In genomic region chr8:90887328-90887727, GRCm38 (mm10) we compare ENCODE assay signal across 7 mouse cellular contexts. TPM values are rescaled to one million over a fixed set of nuclear protein-coding genes. Genes with fewer than 3 reads are reported as not detected.
DNase-seq lines count a peak whose midpoint lies in the region; ATAC-seq and TF ChIP-seq lines count a peak whose summit lies in the region.
"Not testable (repeated sequence)": the region's sequence is repeated elsewhere in the genome, so short reads cannot be mapped to it uniquely, and the experiment has no call there.

No protein-coding gene starts in this region.

- H3K4me2 ChIP-seq in embryonic facial prominence, embryonic 13.5 days; hindbrain, embryonic 11.5 days (replicated peaks; ENCODE audit: low read depth, low read length); kidney, embryonic 14.5 days (replicated peaks; ENCODE audit: low read depth, low read length); neural tube, embryonic 15.5 days: not testable (repeated sequence)
- H3K4me2 ChIP-seq in forebrain, postnatal 0 days (ENCODE audit: low read depth) = peak overlapping the region; percentile 27; the same call in 1 of the 2 replicates

- TF ChIP-seq POLR2A in liver, adult 2 months (IDR thresholded peaks at IDR 0.05; ENCODE audit: extremely low read depth, insufficient read depth, low read length) = not testable (repeated sequence)

- peaks cover 10% of the 10 kb centered on the region for H3K79me2 ChIP-seq in liver, adult 2 months (ENCODE audit: control insufficient read depth, insufficient read depth, low read length)
- peaks cover 33% of the 10 kb centered on the region for H3K79me2 ChIP-seq in macrophage (ENCODE audit: inconsistent target)

- not testable (repeated sequence) for TF ChIP-seq CTCF in forebrain, postnatal 0 days (IDR thresholded peaks at IDR 0.05; ENCODE audit: low read depth); liver, adult 2 months (IDR thresholded peaks at IDR 0.05; ENCODE audit: low read depth, low read length)

- ATAC-seq in embryonic facial prominence, embryonic 13.5 days (ENCODE audit: insufficient number of reproducible peaks, insufficient read depth, low FRiP score, low TSS enrichment, low read depth); forebrain, postnatal 0 days; hindbrain, embryonic 11.5 days (ENCODE audit: low FRiP score); kidney, embryonic 14.5 days (ENCODE audit: low FRiP score, low TSS enrichment); neural tube, embryonic 15.5 days (ENCODE audit: low FRiP score): not testable (repeated sequence)

- not testable (repeated sequence) for H3K4me1 ChIP-seq in embryonic facial prominence, embryonic 13.5 days; forebrain, postnatal 0 days (ENCODE audit: insufficient read depth); hindbrain, embryonic 11.5 days (replicated peaks; ENCODE audit: control insufficient read depth, insufficient read depth, low read length); kidney, embryonic 14.5 days (ENCODE audit: control insufficient read depth, insufficient read depth, low read length); liver, adult 2 months (ENCODE audit: control insufficient read depth, insufficient read depth, low read length); neural tube, embryonic 15.5 days

- H3K27ac ChIP-seq in embryonic facial prominence, embryonic 13.5 days; forebrain, postnatal 0 days (ENCODE audit: low read depth, low read length); hindbrain, embryonic 11.5 days (ENCODE audit: low read depth, low read length); kidney, embryonic 14.5 days (ENCODE audit: low read depth, low read length); macrophage; neural tube, embryonic 15.5 days (replicated peaks): not testable (repeated sequence)
- H3K27ac ChIP-seq in liver, adult 2 months (replicated peaks; ENCODE audit: insufficient read depth, low read depth, low read length) = peak overlapping the region; percentile 68

- peak overlapping the region; percentile 38 for H3K4me3 ChIP-seq in embryonic facial prominence, embryonic 13.5 days
- peak overlapping the region; percentile 28 for H3K4me3 ChIP-seq in forebrain, postnatal 0 days (ENCODE audit: low read depth, low read length)
- peak overlapping the region; percentile 19; the same call in 1 of the 2 replicates for H3K4me3 ChIP-seq in hindbrain, embryonic 11.5 days (ENCODE audit: low read depth, low read length)
- peak overlapping the region; percentile 30 for H3K4me3 ChIP-seq in kidney, embryonic 14.5 days (ENCODE audit: low read length)
- not testable (repeated sequence) for H3K4me3 ChIP-seq in liver, adult 2 months (ENCODE audit: insufficient read depth, low read depth, low read length)
- peak overlapping the region; percentile 26; the same call in 1 of the 2 replicates for H3K4me3 ChIP-seq in macrophage (ENCODE audit: inconsistent target)
- H3K4me3 ChIP-seq in neural tube, embryonic 15.5 days (replicated peaks) = peak overlapping the region; percentile 36

- not testable (repeated sequence) for H3K36me3 ChIP-seq in embryonic facial prominence, embryonic 13.5 days; forebrain, postnatal 0 days (ENCODE audit: insufficient read depth); hindbrain, embryonic 11.5 days (ENCODE audit: control insufficient read depth, insufficient read depth, low read length); kidney, embryonic 14.5 days (ENCODE audit: control insufficient read depth, insufficient read depth, low read length); liver, adult 2 months (ENCODE audit: control insufficient read depth, insufficient read depth, low read length); macrophage (ENCODE audit: inconsistent target); neural tube, embryonic 15.5 days

- not testable (repeated sequence) for H3K27me3 ChIP-seq in embryonic facial prominence, embryonic 13.5 days; forebrain, postnatal 0 days (ENCODE audit: insufficient read depth, low read length); hindbrain, embryonic 11.5 days (ENCODE audit: control insufficient read depth, insufficient read depth, low read length); kidney, embryonic 14.5 days (ENCODE audit: control insufficient read depth, insufficient read depth, low read length); liver, adult 2 months (ENCODE audit: control insufficient read depth, insufficient read depth, low read length); neural tube, embryonic 15.5 days (replicated peaks)

- not testable (repeated sequence) for H3K9ac ChIP-seq in embryonic facial prominence, embryonic 13.5 days; forebrain, postnatal 0 days; hindbrain, embryonic 11.5 days (ENCODE audit: low read depth, low read length); kidney, embryonic 14.5 days (ENCODE audit: low read depth, low read length); liver, adult 2 months (ENCODE audit: low read depth, low read length); neural tube, embryonic 15.5 days (replicated peaks)

- DNase-seq in forebrain, postnatal 0 days; hindbrain, embryonic 11.5 days (ENCODE audit: low spot score); liver, adult 2 months (ENCODE audit: extremely low read depth, low read depth, low spot score): not testable (repeated sequence)

- WGBS in embryonic facial prominence, embryonic 13.5 days = no CpG with 5 or more reads among the region's 20 CpGs
- WGBS in forebrain, postnatal 0 days = no CpG with 5 or more reads among the region's 20 CpGs
- WGBS in hindbrain, embryonic 11.5 days = no CpG with 5 or more reads among the region's 20 CpGs
- no CpG with 5 or more reads among the region's 20 CpGs for WGBS in kidney, embryonic 14.5 days
- WGBS in liver, adult 2 months = no CpG with 5 or more reads among the region's 20 CpGs
- no CpG with 5 or more reads among the region's 20 CpGs for WGBS in macrophage (ENCODE audit: missing documents)
- no CpG with 5 or more reads among the region's 20 CpGs for WGBS in neural tube, embryonic 15.5 days

- H3K9me3 ChIP-seq in embryonic facial prominence, embryonic 13.5 days; forebrain, postnatal 0 days (ENCODE audit: low read length); hindbrain, embryonic 11.5 days (ENCODE audit: control insufficient read depth, low read length); kidney, embryonic 14.5 days (ENCODE audit: control insufficient read depth, low read length); neural tube, embryonic 15.5 days (replicated peaks): not testable (repeated sequence)

RNA-seq across cellular contexts. Expression of gene Chd9, which starts 59.2 kb away (rescaled TPM):
- 95.1 and 108 TPM in 2 replicates for polyA plus RNA-seq in embryonic facial prominence, embryonic 13.5 days (2015; fragmentation: Nextera tagmentation; extraction: Ambion mirVana)
- 49.5 and 74.5 TPM in 2 replicates for total RNA-seq in forebrain, postnatal 0 days (2014; rRNA removed)
- 48.4 and 73.6 TPM in 2 replicates for polyA plus RNA-seq in forebrain, postnatal 0 days (2015; fragmentation: Nextera tagmentation; extraction: Ambion mirVana)
- polyA plus RNA-seq in hindbrain, embryonic 11.5 days (2014; fragmentation: Nextera tagmentation; extraction: Ambion mirVana) = 51.2 and 72.5 TPM in 2 replicates
- 61.6 and 70.1 TPM in 2 replicates for polyA plus RNA-seq in kidney, embryonic 14.5 days (2014; fragmentation: Nextera tagmentation; extraction: Ambion mirVana)
- total RNA-seq in liver, adult 2 months (2014; rRNA removed) = 42.3 and 63.2 TPM in 2 replicates
- 51.6 and 88.2 TPM in 2 replicates for polyA plus RNA-seq in liver, adult 2 months (2012; rRNA removed)
- total RNA-seq in macrophage (2018; cell fraction: chromatin; rRNA removed) = 100 to 1,000 TPM; 166 to 430 (median 279) TPM
- total RNA-seq in macrophage (2018; cell fraction: cytosol; rRNA removed) = 100 to 1,000 TPM in 13 of 26 experiments, 10 to 100 TPM in 13; 78.0 to 147 (median 104) TPM
- 100 to 1,000 TPM; 112 to 337 (median 214) TPM for total RNA-seq in macrophage (2018; cell fraction: nucleus; rRNA removed)
- polyA plus RNA-seq in macrophage (2018) = 91.6 to 141 TPM (median 130 TPM) in 3 replicates
- polyA plus RNA-seq in neural tube, embryonic 15.5 days (2015; fragmentation: Nextera tagmentation; extraction: Ambion mirVana) = 80.6 and 94.2 TPM in 2 replicates
